Mouse (Mus musculus) gastrocnemius, postnatal 14 days (tissue): ENCODE results near the gene Zfp607b. TPM values are rescaled to one million over a fixed set of nuclear protein-coding genes. Genes with fewer than 3 reads are reported as not detected.
A peak's percentile ranks its signal among the peaks of the same experiment; 100 is the strongest.

Source experiments
- DNase-seq: peaks from one replicate; pipeline ENCODE4 v3.0.0; 2021; ENCODE audit warnings: mixed read lengths
- intact Hi-C: fragments of 180-260 bp; cut with DNase I; formaldehyde crosslinking; loops from one replicate; pipeline ENCODE4 v1.15.1; 2025; ENCODE audit warnings: low total_unique reads
- long read RNA-seq, 2 experiments: library from polyadenylated mRNA; stranded (forward); transcript quantifications; one replicate each; pipeline ENCODE4 v2.0.0; 2021
- total RNA-seq, 2 experiments: library from RNA; stranded (reverse); gene quantifications; 2 replicates each; pipeline ENCODE4 v1.2.3; 2021

The Zfp607b gene
- 1 to 10 TPM in 1 of 2 experiments, under 1 TPM in 1; 0.84 to 1.2 TPM for total RNA-seq
- long read RNA-seq, experiment 1, result 0 reads
- long read RNA-seq, experiment 2, partial matches to known transcripts, result 0 of 2 reads
- long read RNA-seq, experiment 2, other reads (novel, unspliced or antisense), result 2 of 2 reads

DNA sequence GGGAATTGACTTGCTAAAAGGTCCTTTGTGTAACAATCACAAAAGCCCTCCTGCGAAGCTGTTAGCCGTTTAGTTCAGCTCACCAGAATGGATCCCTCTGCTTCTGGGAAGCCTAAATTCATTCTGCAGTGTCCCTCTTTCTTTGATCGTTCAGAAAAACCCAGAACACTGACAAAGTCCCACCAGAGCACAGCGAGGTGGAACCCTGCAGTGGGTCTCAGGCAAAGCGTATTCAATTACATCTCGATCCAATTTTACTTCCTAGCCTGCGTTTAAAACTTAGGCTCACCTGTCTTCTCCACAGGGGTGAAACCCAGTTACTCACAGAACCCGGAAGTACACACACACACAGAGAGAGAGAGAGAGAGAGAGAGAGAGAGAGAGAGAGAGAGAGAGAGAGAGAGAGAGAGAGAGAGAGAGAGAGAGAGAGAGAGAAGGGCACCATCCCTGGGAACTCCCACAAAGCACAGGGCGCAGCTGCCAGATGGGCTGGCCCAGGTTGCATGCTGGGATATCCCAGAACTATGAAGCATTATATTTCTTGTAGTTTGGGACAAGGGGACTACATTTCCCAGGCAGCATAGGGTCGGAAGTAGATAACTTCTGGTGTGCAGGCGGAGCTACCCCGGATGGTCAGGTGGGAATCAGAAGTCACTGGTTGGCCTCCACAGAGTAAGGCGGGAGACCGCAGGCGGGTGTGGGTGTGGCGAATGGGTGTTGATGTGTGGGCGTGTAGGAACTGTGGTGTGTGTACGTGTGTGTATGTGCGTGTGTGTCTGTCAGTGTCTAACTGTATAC, at the start of gene Zfp607b:
Zfp607b (plus strand) TSS at position 526 of the 798 bp plus-strand sequence.
- DNase-seq, result peak; percentile 88
- intact Hi-C loops, result no loop called here

DNA sequence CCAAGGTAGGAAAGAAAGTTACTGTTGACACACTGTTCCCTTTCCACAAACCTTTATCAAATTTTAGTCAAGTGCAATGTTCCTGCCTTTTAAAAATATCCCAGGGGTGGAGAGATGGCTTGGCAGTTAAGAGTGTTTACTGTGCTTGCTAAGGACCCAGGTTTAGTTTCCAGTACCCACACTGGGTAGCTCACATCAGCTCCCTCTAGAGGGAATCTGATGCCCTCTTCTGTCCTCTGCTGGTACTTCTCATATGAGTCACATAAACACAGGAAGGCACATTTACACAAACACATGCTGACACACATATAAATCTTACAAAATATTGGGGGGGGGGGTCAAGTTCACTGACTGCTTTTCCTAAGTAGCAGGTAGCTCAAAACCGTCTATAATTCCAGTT, 44.7 kb upstream of the Zfp607b start:
- no peak for DNase-seq
- intact Hi-C loops, result no loop called here

DNA sequence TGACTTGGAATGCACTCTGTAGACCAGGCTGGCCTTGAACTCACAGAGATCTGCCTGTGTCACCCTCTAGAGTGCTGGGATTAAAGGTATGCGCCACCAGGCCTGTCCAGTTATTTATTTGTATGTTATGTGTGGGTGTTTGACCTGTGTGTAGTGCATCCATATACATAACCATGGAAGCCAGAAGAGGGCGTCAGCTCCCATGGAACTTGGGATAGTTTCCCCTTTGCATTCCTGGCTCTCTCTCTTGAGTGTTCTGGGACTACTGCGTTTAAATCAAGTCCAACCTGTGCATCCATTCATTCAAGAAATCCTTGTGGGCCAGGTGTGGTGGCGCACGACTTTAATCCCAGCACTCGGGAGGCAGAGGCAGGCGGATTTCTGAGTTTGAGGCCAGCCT, 42.6 kb upstream of the Zfp607b start:
- no peak for DNase-seq
- intact Hi-C loops, result no loop called here

DNA sequence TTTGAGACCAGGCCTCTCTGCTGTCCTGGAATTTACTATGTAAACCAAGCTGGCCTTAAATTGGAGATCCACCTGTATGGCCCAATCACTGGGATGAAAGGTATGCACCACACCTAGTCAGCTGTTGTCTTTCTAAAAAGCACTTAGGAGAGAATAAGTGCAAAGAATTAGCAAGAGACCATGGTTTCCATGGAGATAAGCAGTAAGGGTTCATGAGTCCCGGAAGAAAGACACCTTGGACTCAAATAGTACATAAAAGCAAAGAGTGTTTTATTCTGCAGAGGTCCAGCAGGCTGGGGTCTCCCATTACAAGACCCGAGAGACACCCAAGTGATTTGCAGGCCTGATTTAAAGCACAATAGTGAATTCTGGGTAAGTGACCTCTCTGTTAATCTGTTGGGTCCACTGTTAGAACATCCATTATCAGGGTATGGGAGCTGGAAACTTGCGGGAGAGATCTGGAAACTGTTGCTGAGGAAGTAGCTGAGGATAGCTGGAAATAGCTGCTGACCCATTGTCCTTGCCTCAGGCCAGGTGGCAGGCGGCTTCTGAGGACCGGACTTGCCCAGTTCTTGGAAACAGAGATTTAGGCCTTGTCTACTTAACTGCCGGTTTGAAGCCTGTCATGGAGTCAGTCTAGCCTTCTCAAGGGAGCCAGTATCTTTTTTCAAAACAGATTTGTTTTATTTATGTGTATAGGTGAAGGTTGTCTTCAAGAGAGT, 41.7 kb upstream of the Zfp607b start:
- no peak for DNase-seq
- intact Hi-C loops, result no loop called here

DNA sequence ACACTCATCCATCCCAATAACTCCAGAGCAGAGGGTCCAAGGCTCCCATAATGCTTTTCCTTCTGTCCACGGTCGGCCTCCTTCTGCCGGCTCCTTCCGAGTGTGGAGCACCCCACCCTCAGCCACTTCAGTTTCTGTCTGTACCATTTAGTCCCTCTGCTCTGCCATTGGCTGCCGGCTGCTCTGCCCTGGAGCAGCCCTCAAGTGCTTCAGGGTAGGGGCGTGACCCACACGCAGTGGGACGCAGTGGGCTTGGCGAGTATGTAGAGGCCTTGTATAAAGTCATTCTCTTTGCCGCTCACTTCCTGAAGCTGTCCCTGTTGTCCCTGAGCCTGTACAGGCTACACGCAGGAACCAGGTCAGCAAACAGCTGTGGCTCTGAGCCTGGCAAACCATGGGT, 39.4 kb upstream of the Zfp607b start:
- intact Hi-C loops, result no loop called here
- DNase-seq, result no peak

DNA sequence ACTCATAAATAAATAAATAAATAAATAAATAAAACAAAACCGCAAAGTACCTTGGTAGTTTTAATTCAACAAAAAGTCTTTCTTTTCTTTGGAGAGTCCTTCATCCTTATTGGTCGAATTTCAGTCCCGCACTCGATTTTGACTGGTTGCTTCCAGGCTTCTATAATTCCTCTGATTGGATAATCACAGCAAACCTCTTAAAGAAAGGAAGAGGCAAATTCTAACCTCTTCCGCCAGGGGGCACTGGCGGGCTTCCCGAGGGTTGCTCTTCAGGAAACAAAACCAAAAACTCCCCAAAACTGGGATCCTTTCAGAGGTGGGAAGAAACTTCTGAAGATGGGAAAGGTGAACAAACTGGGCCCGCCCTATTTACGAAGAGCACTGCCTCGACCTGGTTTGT, 38.2 kb upstream of the Zfp607b start:
- DNase-seq, result peak; percentile 75
- intact Hi-C loops, result no loop called here

DNA sequence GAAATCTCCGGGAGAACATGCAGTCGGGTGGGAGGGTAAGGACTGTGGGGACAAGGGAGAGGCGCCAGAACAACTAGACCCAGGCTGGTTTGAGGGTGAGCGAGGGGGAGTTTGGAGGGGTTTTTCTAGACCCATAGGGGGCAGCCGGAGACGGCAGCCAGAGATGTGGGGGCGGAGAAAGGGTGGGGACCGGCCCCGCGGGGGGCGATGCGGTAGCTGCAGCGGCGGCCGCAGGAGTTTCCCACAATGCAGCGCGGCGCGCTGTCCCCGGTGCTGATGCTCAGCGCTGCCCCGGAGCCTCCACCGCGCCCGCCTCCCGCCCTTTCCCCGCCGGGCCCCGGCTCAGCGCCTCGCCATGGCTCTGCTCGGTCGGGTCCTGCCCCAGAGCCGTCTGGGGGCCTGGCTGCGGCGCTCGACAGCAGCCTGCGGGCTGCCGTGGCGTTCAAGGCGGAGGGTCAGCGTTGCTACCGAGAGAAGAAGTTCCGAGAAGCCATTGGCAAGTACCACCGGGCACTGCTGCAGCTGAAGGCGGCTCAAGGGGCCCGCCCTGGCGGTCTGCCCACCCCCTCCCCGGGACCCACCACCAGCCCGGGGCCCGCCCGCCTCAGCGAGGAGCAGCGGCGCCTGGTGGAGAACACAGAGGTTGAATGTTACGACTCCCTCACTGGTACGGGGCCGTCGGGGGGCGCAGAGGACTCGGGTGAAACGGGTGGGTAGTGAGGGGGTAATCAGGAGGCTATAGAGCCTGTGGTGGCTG, 35.3 kb upstream of the Zfp607b start, which contains the start of gene Ttc9b:
Ttc9b (plus strand) TSS at position 235 of the 757 bp plus-strand sequence.
- intact Hi-C loops, result no loop called here
- DNase-seq, result peak; percentile 39

DNA sequence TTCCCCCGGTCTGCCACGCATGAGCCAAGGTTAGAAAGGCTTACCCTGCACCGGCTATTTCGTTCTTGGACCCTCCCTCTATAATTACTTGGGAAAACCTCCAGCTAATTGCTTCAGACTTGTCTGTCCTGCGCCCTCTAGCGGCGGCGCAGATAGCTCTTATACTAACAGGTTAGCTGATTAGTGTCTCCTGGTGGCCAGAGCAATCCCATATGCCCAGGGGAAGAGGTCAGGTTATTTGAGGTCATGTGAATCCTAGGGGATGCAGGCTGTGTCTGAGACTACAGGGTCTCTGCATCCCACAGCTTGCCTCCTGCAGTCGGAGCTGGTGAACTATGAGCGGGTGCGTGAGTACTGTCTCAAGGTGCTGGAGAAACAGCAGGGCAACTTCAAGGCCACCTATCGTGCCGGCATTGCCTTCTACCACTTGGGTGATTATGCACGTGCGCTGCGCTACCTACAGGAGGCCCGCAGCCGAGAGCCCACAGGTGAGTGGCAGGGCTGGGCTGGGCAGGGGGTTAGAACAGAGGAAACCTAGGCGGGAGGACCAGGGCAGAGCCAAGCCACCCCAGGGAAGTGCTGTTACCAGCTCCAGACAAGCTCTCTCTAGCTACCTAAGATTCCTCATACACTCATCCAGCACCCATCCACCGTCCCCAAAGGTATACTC, 34.4 kb upstream of the Zfp607b start:
- intact Hi-C loops, result loop anchor here (5.0 kb wide), 1 partner anchor 73 kb away; no protein-coding TSS in a partner anchor
- no peak for DNase-seq

DNA sequence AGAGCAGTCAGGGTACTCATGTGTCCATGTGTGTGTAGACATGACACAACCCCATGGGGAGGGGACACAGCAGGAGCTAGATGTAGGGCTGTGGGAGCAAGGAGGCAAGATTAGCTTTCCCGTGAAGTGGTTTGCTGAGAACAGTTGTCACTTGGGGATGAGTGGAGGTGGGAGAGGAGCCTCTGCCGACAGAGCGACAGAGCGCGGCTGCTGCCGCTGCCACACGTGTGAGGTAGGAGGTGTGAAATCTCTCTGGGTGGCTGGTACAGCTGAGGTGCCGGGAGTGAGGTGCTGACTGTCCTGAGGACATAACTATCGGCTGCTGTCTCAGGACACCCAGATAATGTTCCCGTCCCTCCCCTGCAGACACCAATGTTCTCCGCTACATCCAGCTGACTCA, 33.6 kb upstream of the Zfp607b start:
- DNase-seq, result no peak
- intact Hi-C loops, result loop anchor here (5.0 kb wide), 1 partner anchor 72 kb away; no protein-coding TSS in a partner anchor

DNA sequence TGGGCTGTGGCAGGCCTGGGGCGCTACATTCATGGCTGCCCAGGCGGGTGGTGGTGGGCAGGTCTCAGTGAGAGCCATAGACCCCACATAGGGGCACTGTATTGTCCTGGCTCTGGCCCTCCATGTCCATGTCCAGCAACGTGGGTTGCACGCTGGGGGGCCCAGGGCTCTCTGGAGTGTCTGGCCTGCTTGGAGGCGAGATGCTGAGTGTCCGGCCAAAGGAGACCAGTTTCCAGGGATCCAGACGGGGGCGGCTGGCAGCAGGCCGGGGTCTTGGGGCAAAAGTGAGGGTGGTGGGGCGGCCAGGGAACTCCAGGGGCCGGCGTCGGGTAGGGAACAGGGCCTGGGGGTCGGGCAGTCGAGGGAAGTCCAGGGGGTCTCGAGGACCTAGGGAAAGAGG, 32.5 kb upstream of the Zfp607b start:
- no peak for DNase-seq
- intact Hi-C loops, result loop anchor here (5.0 kb wide), 1 partner anchor 71 kb away; no protein-coding TSS in a partner anchor

DNA sequence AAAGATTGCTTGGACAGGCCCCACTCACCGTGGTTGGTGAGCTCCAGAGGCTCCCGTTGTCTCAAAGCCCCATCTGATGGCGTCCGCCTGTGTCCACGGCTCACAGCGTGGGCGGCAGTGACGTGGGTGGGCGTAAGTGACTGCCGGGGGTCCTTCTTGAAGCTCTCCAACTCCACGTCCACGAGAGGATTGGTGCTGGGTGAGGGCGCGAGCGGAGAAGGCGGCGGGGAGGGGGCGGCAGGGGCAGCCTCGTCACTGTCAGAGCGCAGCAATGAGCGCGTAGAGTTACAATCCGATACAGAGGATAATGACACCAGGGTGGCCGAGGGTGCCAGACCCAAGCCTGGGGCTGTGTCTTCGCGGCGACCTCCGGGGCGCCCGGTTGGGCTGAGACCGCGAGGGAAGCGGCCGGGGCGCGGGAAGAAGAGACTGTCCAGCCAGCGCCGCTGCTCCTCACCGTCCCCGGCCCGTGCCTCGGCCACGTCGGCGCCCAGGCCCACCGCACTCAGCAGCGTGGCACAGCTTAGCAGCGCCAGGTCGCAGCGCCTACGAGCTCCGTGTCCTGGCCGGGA, 31.2 kb upstream of the Zfp607b start:
- intact Hi-C loops, result loop anchor here (5.0 kb wide), 1 partner anchor 69 kb away; no protein-coding TSS in a partner anchor
- no peak for DNase-seq

DNA sequence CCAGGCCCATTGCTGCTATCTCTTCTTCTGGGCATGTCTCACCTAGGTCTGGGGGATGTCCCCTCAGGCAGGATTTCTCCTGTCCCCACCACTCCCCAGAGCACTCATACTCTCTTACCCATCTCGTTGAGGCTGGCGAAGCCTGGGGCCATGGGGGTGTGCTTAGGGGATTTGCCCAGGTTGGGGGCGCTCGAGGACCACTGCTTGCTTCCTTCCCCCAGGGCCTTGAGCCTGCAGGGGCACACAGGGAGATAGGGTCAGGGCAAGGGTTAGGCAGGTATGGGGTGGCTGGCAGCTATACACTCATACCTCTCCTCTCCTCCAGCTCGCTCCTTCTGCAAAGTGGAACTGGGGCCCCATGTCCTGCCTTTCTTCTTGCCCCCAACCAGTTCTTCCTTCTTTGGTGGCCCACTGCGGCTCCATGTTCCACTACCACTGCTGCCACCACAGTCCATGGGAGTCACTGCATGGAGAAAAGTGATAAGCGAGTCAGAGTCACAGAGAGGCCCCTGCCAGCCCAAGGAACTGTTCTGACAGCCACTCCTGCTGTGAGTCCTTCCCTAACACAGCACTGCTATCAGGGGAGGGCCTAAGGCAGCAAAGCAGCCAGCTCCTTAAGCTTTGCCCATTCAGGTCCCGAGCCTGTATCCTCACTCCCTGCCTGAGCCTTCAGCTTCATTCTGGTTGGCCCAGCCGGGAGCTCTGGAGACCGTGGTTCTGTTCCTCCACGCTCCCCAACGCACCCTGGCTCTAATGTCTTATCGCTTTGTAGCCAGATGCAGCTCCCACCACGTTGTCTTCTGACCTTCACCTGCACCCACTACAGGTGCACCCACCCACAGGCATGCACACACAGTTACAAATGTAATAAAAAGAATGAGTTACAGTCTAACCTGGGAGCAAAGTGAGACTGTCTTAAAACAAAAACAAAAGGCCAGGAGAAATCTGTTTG, 30.2 kb upstream of the Zfp607b start:
- DNase-seq, result no peak
- intact Hi-C loops, result loop anchor here (5.0 kb wide), 1 partner anchor 68 kb away; no protein-coding TSS in a partner anchor

DNA sequence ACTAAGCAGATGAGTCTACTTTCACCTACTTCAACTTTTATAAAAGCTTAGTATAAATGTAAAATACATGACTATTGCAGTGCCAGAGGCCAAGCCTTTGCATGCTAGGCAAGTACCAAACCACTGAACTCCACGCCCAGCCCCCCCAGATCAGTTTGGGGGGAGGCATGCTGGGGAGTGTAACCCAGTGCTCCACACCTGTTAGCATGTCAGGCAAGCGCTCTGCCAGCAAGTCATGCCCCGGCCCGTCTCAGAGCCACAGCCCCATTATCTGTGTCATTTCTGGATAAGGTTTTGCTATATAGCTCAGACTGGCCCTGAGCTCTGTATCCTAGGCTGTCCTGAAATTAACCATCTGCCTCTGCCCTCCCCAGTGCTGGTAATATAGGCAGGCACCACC, 27.1 kb upstream of the Zfp607b start:
- intact Hi-C loops, result no loop called here
- DNase-seq, result no peak

DNA sequence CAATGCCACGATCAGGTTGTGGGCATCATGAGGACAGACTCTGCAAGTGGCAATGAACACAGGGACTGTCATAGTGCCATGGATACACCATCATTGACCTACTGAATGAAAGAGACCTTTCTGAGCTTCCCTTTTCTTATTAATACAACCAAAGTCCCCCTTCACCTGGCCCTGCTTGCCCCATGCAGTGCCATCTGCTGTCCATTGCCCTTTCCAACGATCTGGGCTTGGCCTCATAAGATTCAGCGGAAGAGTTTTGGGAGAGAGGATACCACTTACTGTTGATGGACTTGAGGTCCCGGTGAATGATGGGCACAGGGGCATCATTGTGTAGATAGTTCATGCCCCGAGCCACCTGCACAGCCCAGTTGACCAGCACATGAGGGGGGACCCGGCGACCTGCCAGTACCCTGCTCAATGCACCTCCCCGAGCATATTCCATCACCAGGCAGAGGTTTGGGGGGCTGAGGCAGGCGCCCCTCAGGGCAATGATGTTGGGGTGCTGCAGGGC, 16.0 kb upstream of the Zfp607b start:
- intact Hi-C loops, result no loop called here
- no peak for DNase-seq

DNA sequence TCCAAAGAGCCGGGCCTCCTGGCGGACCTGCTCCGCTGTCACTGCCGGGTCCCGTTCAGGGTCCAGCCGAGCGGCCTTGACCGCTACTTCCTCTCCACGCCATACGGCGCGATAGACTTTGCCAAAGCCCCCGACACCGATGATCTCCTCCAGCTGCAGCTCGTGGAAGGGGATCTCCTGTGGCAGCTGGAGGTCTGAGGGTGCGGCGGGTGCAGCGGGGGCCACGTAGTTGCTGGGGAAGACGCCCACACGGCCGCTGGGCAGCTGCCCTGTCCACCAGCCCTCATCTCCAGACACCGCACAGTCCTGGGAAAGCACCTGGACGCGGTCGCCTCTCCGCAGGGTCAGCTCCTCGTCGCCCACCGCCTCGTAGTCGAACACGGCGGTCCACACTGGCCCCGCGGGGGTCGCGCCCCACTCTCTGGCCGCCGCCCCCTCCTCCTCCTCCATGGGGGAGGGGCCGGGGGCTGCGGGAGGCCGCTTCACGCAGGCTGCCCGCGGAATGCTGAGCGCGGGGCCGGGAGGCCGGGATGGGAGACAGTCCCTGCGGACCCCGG, 15.5 kb upstream of the Zfp607b start:
- DNase-seq, result no peak
- intact Hi-C loops, result no loop called here

DNA sequence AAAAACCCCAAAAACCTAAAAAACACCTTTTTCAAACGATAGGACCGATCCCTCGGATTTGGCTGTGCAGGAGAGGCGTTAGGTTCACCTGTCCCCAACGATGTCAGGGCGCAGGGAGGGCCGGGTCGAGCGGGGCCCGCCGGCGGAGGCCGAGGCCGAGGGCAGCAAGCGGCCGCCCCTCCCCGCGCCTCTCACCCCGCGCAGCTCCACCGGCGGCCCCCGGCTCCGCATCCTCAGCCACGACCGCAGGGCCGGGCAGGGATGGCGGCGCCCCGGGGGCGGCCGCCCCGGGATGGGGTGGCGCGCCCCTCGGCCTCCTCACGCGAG, 15.0 kb upstream of the Zfp607b start:
- intact Hi-C loops, result no loop called here
- no peak for DNase-seq

DNA sequence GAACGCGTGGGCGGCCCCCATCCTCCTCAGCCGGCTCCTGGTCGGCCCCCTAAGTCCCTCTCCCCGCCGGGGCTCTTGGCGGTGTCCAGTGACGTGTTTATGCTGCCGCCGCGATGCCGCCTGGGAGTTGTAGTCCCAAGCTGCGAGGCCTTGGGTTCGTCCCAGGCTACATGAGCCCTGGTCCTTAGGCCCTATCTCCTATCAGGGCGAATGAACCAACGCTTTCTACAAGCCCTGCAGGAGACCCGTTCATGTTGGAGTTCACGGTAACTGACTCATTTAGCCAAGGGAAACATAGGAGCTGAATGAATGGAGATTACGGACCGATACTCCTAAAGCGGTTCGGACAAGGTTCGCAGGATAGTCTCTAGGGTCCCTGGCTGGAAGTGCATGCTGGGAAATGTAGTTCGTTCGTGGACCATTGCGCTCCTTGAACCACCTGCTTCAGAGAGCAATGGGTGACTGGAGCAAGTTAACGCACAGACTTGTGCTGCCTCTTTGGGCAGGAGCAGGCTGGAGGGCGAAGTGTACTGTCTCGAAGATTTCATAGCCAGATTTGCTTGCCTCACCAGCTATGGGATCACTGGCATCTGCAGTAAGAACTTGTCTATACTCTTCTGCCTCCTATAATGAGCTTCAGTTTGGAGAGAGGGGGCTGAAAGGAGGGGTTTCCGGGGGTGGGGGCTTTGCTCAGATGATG, 14.5 kb upstream of the Zfp607b start, which contains the start of gene Map3k10:
Map3k10 (minus strand) TSS at position 77 of the 700 bp plus-strand sequence.
- peak; percentile 93 for DNase-seq
- intact Hi-C loops, result no loop called here
